Mouse (Mus musculus): Measurements from ENCODE around the gene Ccdc134.

DNA sequence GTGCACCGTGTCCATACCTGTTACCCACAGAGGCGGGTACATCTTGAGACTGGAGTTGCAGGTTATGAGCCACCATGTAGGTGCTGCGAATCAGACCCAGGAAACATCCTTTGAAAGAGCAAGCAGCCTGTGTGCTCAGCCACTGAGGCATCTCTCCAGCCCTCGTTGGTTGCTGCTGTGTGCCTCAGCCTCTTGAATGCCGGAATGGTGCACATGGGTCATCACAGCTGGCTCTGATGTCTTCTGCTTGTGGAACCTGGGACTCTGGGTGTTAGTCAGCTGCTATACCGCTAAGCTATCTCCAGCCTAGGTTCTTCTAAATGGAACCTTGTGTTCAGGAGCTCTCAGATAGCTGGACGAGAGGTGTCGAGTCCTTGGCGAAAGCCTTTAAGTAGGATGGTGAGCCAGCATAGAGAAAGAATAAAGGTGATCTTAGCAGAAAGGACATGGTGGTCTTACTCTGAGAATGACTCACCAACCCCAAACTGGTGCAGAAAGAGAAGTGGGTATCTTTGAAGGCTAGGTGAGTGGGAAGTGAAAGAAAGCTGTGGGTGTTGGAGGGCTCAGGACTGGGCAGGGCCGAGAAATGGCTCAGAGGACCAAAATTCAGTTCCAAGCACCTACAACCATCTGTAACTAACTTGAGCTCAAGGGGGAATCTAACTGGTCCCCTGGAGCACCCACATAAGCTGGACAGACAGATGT is 35.8 kb downstream of the Ccdc134 start:
- TF ChIP-seq CTCF (IDR thresholded peaks at IDR 0.05; ENCODE audit: low read depth, low read length) (no peak), POLR2A (IDR thresholded peaks at IDR 0.05; ENCODE audit: borderline replicate concordance, low read depth, low read length) (no peak)

Measured in bone marrow macrophage, adult 2 months (primary cell).